Mouse (Mus musculus) telencephalon, adult 2 months (tissue): Measurements from ENCODE around the gene Usp51.
"Not testable (repeated sequence)": the region's sequence is repeated elsewhere in the genome, so short reads cannot be mapped to it uniquely, and the experiment has no call there.

Experiments
- DNase-seq: peaks from one replicate; pipeline ENCODE4 v3.0.0-alpha.2; 2011; ENCODE audit warnings: low read depth, low spot score

The Usp51 gene

GRCm38 (mm10) chrX:153006387-153006841 lies at the start of gene Usp51:
Gene Usp51, plus strand, starts transcription at chrX:153006469.
- no peak for DNase-seq

DNA sequence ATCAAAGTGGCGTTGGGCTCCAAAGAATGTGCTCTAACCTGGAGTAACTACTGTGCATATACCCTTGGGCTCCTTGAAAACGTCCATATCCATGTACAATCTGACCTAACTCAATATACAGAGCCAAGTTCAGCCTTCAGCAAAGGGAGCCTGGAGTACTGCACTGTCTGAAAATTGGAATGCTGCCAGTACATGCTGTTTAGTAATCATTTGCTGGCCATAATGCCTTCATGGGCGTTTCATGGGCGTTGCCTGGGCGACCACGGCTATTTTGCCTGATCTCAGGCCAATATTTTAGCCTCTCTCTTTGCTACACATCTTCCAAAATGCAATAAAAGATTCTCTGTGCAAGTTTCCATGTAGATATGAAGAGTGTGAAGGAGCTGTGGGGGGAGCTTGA lies 36.7 kb upstream of the Usp51 start:
- DNase-seq, result no peak

DNA sequence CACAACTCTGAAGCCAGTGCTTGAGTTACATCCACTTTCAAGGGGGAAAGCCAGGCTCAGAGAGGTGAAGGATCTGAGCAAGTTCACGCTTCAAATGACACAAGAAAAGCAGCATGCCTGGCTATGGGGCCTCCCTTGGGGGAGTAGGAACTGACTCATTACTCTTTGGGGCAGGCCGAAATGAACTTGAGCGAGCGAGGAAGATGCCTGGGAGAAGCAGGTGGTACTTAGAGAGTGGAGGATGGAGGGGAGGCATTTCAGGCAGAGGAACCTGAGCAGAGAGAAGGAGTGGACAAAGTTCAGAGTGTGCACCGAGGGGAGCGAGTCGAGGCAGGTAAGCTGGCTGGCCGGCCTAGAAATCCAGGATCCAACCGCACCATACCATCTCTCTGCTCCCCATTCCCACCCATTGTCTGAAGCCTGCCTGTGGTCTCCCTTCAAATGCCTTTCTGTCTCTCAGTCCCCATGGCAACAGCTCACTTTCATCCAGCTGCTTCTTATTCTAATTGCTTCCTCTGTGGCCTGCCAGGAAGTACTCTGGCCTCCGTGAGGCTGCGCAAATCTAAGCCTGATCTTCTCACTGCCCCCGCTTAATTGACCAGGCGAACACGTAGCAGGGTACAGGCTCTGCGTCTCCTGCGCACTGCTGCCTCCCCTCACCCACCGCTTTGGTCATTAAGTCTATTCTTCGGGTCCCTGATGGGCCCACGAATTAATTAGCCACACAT lies 32.6 kb upstream of the Usp51 start:
- DNase-seq, result not testable (repeated sequence)

GRCm38 (mm10) chrX:152974204-152974661 lies 32.0 kb upstream of the Usp51 start:
- DNase-seq, result peak; percentile 83

GRCm38 (mm10) chrX:152976538-152976937 lies 29.7 kb upstream of the Usp51 start:
- no peak for DNase-seq

- DNase-seq, result no peak
These were observed 21.3 kb upstream of the Usp51 start for GRCm38 (mm10) chrX:152985009-152985408.

- not testable (repeated sequence) for DNase-seq
These were observed 16.4 kb upstream of the Usp51 start for GRCm38 (mm10) chrX:152989852-152990251.

GRCm38 (mm10) chrX:152996105-152996504 lies 10.2 kb upstream of the Usp51 start:
- DNase-seq, result not testable (repeated sequence)

DNA sequence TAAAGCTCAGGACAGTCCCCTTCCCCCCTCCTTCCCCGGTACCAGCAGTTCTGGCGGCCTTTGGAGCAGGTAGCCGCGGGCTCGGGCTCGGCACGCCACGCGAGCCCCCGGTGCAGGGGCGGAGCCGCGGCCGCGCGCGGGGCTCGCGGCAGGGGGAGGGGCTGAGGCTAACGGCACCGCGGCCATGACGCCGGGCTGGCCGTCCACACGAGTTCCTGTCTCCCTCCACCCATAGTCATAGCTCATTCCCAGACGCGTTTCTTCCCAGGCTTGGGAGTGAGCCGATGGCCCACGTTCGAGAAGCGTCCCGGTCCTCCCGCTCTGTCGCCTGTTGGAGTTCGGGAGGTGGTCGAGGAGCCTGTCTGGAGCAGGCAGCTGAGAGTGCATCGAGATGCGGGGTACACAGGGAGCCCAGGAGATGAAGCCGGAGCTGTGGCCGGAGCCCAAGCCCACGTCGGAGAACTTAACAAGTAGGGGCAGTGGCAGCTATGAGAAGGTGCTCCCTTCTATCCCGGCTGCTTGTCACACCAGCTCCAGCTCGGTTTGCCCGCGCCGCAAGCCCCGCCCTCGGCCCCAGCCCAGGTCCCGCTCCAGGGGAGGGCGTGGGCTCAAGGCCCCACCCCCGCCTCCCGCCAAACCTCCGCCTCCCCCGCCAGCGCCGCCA lies 884 bp downstream of the Usp51 start:
- DNase-seq, result no peak

- DNase-seq, result no peak
These were observed 1.4 kb downstream of the Usp51 start for GRCm38 (mm10) chrX:153007685-153008047.

- DNase-seq, result not testable (repeated sequence)
These were observed 19.0 kb downstream of the Usp51 start for GRCm38 (mm10) chrX:153025255-153025654.

DNA sequence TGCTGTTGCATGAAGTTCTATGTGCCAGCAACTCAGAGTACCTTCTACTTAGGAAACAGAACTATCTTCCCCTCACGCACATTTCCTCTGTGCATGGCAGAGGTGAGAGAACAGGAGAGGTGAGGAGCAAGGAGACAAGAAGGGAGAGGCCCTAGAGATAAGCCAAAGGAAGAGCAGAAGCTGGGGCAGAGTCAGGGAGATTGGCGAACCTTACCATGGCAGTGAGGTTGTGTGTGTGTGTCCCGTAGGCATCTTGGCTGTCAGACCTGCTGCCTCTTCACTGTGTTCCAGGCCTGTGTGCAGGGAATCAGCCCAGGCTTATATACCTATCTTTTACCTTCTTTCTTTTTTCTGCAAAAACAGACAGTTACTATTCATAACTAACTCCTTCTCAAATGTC lies 19.4 kb downstream of the Usp51 start:
- DNase-seq, result not testable (repeated sequence)

GRCm38 (mm10) chrX:153031547-153031946 lies 25.3 kb downstream of the Usp51 start:
- not testable (repeated sequence) for DNase-seq

DNA sequence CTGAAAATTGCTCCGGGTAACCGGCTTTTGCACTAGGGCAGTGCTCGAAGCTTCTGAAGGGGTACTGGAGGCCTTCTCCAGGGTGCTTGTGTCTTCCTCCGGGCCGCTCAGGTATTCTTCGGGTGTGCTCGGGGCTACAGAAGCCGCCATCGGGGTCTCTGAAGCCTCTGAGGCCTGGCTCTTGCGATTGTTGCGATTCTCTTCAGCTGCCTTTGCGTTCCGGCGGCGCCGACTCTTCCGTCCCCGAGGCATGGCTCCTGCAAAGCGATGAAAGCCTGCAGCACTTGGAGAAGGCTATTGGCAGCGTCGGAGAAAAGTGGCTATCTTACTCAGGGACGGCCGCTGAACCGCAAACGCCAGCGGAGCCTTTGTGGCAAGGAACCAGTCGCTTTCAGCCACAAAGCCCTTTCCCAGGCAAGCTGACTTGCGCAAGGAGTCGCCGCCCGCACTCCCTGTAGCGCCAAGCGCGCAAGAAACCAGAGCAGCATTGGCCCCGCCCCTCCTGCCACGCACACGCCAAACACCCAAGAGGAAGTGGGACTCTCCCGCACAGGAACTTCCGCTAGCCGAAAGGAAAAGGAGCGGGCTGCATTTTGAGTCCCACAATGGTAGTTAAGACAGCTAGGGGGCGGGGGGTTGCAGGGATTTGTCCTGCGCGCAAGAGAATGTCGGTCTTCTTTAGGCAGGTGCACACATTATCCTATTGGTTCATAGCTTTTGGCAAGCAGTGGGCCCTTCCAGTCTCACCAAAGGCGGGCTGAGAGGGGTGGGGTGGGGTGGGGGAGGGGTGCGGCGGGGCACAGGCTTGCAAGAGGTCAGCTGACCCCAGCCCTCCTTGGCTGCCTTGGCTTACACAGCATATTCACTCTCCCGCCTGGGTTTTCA lies 31.1 kb downstream of the Usp51 start, which contains the start of gene Mageh1:
Mageh1 (minus strand) TSS at position 489 of the 885 bp plus-strand sequence.
- peak; percentile 84 for DNase-seq

GRCm38 (mm10) chrX:153037972-153038744 lies 31.9 kb downstream of the Usp51 start:
- DNase-seq, result not testable (repeated sequence)
